Mouse (Mus musculus): ENCODE measurements around the gene Asb8. TPM values are rescaled to one million over a fixed set of nuclear protein-coding genes. Genes with fewer than 3 reads are reported as not detected.

The Asb8 gene
- polyA plus RNA-seq, 1 experiment from 2014 or later: 52.9 TPM

DNA sequence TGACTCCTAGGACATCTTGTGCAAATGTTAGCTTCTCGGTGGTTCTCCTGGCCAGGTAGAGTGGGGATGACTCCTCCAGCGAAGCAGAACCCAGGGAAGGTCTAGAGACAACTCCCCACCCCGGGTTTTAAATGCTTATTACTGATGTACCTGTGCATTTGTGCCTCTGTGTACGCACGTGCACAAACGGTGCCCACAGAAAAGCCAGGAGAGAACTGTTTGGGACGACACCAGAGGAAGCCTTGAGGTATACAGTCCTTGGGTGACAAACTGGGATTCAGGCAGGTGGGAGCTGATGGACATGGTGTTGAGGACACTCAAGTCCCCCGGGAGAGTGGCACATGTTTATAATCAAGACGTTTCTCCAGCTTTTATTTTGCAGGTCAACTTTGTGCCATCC lies 5.5 kb upstream of the Asb8 start:
- H3K9ac ChIP-seq: no peak overlapping the region; the same call in 1 of the 2 replicates
- H3K36me3 ChIP-seq: no peaks in the 10 kb centered on the region
- peaks cover 53% of the 10 kb centered on the region for H3K4me1 ChIP-seq (replicated peaks)
- peaks cover 47% of the 10 kb centered on the region for H3K27me3 ChIP-seq
- no peak for ATAC-seq (ENCODE audit: low FRiP score)
- WGBS: 81% methylated on average over 9 of the region's 9 CpGs
- H3K27ac ChIP-seq: no peak overlapping the region
- peak overlapping the region; percentile 66 for H3K4me3 ChIP-seq
- H3K4me2 ChIP-seq: peak overlapping the region; percentile 88
- no peaks in the 10 kb centered on the region for H3K9me3 ChIP-seq

GRCm38 (mm10) chr15:98170365-98170764 lies 4.9 kb upstream of the Asb8 start:
- Histone ChIP-seq H3K36me3 (no peaks in the 10 kb centered on the region), H3K27me3 (peaks cover 50% of the 10 kb centered on the region), H3K27ac (no peak overlapping the region), H3K4me2 (peak overlapping the region; percentile 88), H3K4me1 (replicated peaks) (peaks cover 53% of the 10 kb centered on the region), H3K4me3 (peak overlapping the region; percentile 66), H3K9me3 (no peaks in the 10 kb centered on the region), H3K9ac (peak overlapping the region; percentile 78)
- no peak for ATAC-seq (ENCODE audit: low FRiP score)
- WGBS: 34% methylated on average over 7 of the region's 7 CpGs

- no peaks in the 10 kb centered on the region for H3K9me3 ChIP-seq
- H3K4me2 ChIP-seq: peak overlapping the region; percentile 88
- WGBS: 5% methylated on average over 19 of the region's 19 CpGs
- peak overlapping the region; percentile 66 for H3K4me3 ChIP-seq
- peaks cover 53% of the 10 kb centered on the region for H3K4me1 ChIP-seq (replicated peaks)
- H3K36me3 ChIP-seq: no peaks in the 10 kb centered on the region
- peak overlapping the region; percentile 78 for H3K9ac ChIP-seq
- no peak for ATAC-seq (ENCODE audit: low FRiP score)
- H3K27me3 ChIP-seq: peaks cover 47% of the 10 kb centered on the region
- peak overlapping the region; percentile 95; the same call in 1 of the 2 replicates for H3K27ac ChIP-seq
Measured at GRCm38 (mm10) chr15:98168622-98169004, 3.2 kb upstream of the Asb8 start.

DNA sequence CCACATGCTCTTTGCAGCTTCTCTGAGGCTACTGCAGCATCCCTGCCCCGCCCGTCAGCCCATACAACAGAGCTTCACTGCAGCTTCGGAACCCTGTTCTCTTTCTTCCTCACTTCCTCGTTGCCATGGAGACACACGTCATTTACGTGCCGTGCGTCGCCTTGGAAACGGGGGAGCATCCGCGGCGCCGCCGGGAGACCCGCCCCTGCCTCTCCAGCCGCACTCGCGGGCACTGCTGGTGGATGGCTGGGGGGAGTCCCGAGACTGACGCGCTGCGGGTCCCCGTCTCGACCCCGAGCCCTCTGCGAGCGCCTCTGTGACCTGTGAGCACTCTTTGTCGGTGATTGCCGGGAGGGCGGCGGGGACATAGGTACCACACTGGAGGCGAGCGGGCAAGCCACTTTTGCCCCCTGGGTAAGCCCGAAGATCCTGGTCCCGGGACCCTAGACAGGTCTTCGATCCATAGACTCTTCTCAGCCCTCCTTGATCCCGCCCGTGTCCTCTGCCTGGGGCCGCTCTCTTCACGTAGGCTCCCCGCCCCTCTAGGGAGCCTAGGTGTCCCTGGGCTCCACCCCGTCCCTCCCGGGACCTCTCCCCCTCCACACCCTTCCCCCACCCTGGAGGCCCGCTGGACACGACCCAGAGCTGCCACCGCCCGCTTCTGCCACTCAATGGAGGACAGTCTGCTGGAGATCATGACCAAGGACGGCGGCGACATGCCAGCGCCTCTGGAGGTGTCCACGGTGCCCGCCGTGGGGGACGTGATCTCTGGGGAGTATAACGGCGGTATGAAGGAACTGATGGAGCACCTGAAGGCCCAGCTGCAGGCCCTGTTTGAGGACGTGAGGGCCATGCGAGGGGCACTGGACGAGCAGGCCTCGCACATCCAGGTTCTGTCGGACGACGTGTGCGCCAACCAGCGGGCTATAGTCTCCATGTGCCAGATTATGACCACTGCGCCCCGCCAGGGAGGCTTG lies 2.5 kb upstream of the Asb8 start:
- Histone ChIP-seq H3K4me1 (replicated peaks) (peaks cover 53% of the 10 kb centered on the region), H3K9me3 (no peaks in the 10 kb centered on the region), H3K4me3 (peak overlapping the region; percentile 66), H3K9ac (peak overlapping the region; percentile 78), H3K4me2 (peak overlapping the region; percentile 88), H3K36me3 (no peaks in the 10 kb centered on the region), H3K27ac (peak overlapping the region; percentile 95), H3K27me3 (peaks cover 47% of the 10 kb centered on the region)
- 2% methylated on average over 69 of the region's 69 CpGs for WGBS
- peak; percentile 94 for ATAC-seq (ENCODE audit: low FRiP score)

GRCm38 (mm10) chr15:98166963-98167644 lies 1.7 kb upstream of the Asb8 start, which contains the start of gene Ccdc184:
Ccdc184 (plus strand) TSS chr15:98167158.
- ATAC-seq (ENCODE audit: low FRiP score): peak; percentile 75
- Histone ChIP-seq H3K4me1 (replicated peaks) (peaks cover 50% of the 10 kb centered on the region), H3K4me3 (peak within 1 kb of the TSS; percentile 66), H3K9me3 (no peaks in the 10 kb centered on the region), H3K9ac (peak within 1 kb of the TSS; percentile 78), H3K4me2 (peak within 1 kb of the TSS; percentile 88), H3K27me3 (peaks cover 43% of the 10 kb centered on the region), H3K27ac (peak within 1 kb of the TSS; percentile 95), H3K36me3 (no peaks in the 10 kb centered on the region)
- under 1% methylated on average over 16 of the region's 18 CpGs for WGBS

GRCm38 (mm10) chr15:98162561-98162960 lies 2.9 kb downstream of the Asb8 start:
- peaks cover 6% of the 10 kb centered on the region for H3K4me1 ChIP-seq (replicated peaks)
- H3K27me3 ChIP-seq: peaks cover 7% of the 10 kb centered on the region; the same call in 1 of the 2 replicates
- H3K27ac ChIP-seq: no peak overlapping the region
- H3K36me3 ChIP-seq: no peaks in the 10 kb centered on the region
- H3K9ac ChIP-seq: no peak overlapping the region
- H3K9me3 ChIP-seq: no peaks in the 10 kb centered on the region
- WGBS: 81% methylated on average over 4 of the region's 4 CpGs
- H3K4me3 ChIP-seq: no peak overlapping the region
- no peak for ATAC-seq (ENCODE audit: low FRiP score)
- H3K4me2 ChIP-seq: no peak overlapping the region

DNA sequence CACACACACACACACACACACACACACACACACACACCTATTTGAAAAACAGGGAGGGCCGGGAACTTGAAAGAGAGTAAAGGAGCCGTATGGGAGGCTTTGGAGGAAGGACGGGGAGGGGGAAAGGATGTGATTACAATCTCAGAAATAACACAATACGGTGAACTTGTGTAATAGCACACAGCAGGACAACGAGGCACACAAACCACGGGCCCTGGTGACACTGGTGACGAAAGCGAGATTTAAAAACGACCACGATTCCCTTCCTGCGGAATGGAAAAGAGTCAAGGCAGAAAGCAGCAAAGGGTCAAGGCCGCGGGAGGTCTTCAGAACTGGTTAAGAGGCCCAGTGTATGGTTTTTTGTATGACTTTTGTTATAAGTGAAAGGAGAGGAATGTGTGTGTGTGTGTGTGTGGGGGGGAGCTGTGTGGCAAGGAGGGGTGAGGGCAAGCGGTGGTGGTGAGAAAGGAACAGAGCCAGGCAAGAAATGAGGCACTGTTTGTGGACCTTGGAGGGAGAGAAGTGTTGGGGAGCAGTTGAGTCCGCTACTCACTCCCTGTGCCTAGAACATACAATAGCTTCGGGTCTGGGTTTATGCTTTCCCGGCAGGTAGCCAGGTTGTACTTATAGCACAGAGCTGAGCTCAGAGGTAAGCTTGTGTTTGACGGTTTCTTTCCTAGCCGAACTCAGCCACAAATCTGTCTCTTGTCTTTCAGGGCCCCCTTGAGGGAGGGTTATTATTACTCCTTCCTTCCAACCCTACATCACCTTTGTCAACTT lies 4.2 kb downstream of the Asb8 start:
- no peak for ATAC-seq (ENCODE audit: low FRiP score)
- Histone ChIP-seq H3K27ac (no peak overlapping the region), H3K27me3 (peaks cover 7% of the 10 kb centered on the region; the same call in 1 of the 2 replicates), H3K36me3 (no peaks in the 10 kb centered on the region), H3K9me3 (no peaks in the 10 kb centered on the region), H3K4me1 (replicated peaks) (no peaks in the 10 kb centered on the region), H3K4me3 (no peak overlapping the region), H3K4me2 (no peak overlapping the region), H3K9ac (no peak overlapping the region)
- WGBS: 52% methylated on average over 19 of the region's 19 CpGs

- no peaks in the 10 kb centered on the region for H3K9me3 ChIP-seq
- H3K4me1 ChIP-seq (replicated peaks): no peaks in the 10 kb centered on the region
- H3K9ac ChIP-seq: no peak overlapping the region
- no peaks in the 10 kb centered on the region for H3K27me3 ChIP-seq
- no peak overlapping the region for H3K4me3 ChIP-seq
- H3K27ac ChIP-seq: no peak overlapping the region
- H3K4me2 ChIP-seq: no peak overlapping the region
- no peak for ATAC-seq (ENCODE audit: low FRiP score)
- WGBS: 75% methylated on average over 1 of the region's 1 CpGs
- H3K36me3 ChIP-seq: no peaks in the 10 kb centered on the region
Measured at GRCm38 (mm10) chr15:98157253-98157652, 8.2 kb downstream of the Asb8 start.

DNA sequence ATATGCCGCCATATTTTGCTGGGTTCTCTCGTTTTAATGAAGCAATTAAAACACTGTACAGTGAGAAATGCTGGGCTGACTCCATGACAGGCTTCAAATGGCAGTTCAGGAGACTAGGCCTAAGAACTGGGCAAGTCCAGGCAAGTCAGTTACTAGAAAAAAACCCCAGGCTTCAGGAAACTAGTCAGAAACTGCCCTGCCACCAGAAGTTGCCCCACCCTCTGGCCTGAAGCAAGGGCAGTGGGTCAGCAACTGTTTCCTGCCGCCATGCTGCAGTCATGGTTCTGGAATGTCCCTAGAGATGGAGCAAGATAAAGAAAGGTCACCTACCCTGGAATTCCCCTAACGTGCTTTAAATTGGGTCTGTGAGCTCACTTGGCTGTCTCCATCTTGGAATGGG lies 9.5 kb downstream of the Asb8 start:
- no peak overlapping the region for H3K27ac ChIP-seq
- H3K9ac ChIP-seq: no peak overlapping the region
- H3K4me2 ChIP-seq: no peak overlapping the region
- H3K4me1 ChIP-seq (replicated peaks): no peaks in the 10 kb centered on the region
- no peaks in the 10 kb centered on the region for H3K9me3 ChIP-seq
- H3K27me3 ChIP-seq: no peaks in the 10 kb centered on the region
- H3K36me3 ChIP-seq: no peaks in the 10 kb centered on the region
- no peak overlapping the region for H3K4me3 ChIP-seq
- 74% methylated on average over 4 of the region's 4 CpGs for WGBS
- no peak for ATAC-seq (ENCODE audit: low FRiP score)

DNA sequence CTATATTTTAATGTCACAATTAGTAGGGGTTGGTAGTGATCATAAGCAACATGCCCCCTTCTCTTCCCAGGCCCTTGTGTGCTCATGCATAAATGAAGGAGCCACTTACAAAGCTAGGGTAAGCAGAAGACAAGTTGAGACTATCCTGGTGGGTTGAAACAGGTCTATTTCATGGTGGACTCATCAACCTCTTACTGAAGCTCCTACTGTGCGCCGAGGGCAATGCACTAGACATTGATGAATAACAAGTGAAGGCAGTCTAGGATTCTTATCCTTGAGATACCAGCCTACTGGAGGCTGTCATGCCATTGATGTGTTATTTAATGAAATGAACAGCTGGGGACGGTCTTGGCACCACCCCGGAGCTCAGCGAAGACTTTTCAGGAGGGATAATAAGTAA lies 10.2 kb downstream of the Asb8 start:
- ATAC-seq (ENCODE audit: low FRiP score): no peak
- H3K36me3 ChIP-seq: no peaks in the 10 kb centered on the region
- 96% methylated on average over 5 of the region's 5 CpGs for WGBS
- no peaks in the 10 kb centered on the region for H3K9me3 ChIP-seq
- no peak overlapping the region for H3K4me3 ChIP-seq
- H3K4me2 ChIP-seq: no peak overlapping the region
- no peaks in the 10 kb centered on the region for H3K27me3 ChIP-seq
- H3K4me1 ChIP-seq (replicated peaks): no peaks in the 10 kb centered on the region
- no peak overlapping the region for H3K27ac ChIP-seq
- no peak overlapping the region for H3K9ac ChIP-seq

- Histone ChIP-seq H3K9ac (no peak overlapping the region), H3K9me3 (no peaks in the 10 kb centered on the region), H3K4me2 (no peak overlapping the region), H3K4me1 (replicated peaks) (no peaks in the 10 kb centered on the region), H3K36me3 (no peaks in the 10 kb centered on the region), H3K27ac (no peak overlapping the region), H3K4me3 (no peak overlapping the region), H3K27me3 (no peaks in the 10 kb centered on the region)
- WGBS: 86% methylated on average over 3 of the region's 3 CpGs
- no peak for ATAC-seq (ENCODE audit: low FRiP score)
Measured at GRCm38 (mm10) chr15:98154631-98155030, 10.8 kb downstream of the Asb8 start.

DNA sequence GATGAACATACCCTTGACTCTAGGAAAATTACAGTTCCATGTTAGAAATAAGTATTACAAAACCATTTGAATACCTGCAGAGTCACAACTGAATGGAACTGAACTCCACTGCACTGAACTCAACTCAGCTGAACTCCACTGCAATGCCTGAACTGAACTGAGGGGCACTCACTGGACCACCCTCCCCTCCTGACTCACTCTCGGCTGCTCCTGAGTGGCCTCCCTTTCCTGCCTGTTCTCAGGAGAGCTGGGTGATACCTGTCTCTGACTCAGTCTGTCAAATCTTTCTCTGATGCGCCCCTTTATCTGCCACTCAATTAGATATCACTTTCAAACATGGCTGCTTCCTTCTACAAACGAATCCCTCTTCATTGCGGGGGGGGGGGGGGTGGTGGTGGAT lies 11.3 kb downstream of the Asb8 start:
- Histone ChIP-seq H3K9me3 (no peaks in the 10 kb centered on the region), H3K4me3 (no peak overlapping the region), H3K9ac (no peak overlapping the region), H3K27ac (no peak overlapping the region), H3K4me1 (replicated peaks) (no peaks in the 10 kb centered on the region), H3K36me3 (no peaks in the 10 kb centered on the region), H3K27me3 (no peaks in the 10 kb centered on the region), H3K4me2 (no peak overlapping the region)
- ATAC-seq (ENCODE audit: low FRiP score): no peak
- WGBS: 70% methylated on average over 4 of the region's 4 CpGs
